Mouse (Mus musculus) A20 (cell line): ENCODE results near the gene Dnajc2.
"Not testable (repeated sequence)": the region's sequence is repeated elsewhere in the genome, so short reads cannot be mapped to it uniquely, and the experiment has no call there.

ENCODE experiments used
- DNase-seq: peaks from one replicate; pipeline ENCODE4 v3.0.0-alpha.2; 2011; ENCODE audit warnings: low read depth, low spot score

Gene Dnajc2

DNA sequence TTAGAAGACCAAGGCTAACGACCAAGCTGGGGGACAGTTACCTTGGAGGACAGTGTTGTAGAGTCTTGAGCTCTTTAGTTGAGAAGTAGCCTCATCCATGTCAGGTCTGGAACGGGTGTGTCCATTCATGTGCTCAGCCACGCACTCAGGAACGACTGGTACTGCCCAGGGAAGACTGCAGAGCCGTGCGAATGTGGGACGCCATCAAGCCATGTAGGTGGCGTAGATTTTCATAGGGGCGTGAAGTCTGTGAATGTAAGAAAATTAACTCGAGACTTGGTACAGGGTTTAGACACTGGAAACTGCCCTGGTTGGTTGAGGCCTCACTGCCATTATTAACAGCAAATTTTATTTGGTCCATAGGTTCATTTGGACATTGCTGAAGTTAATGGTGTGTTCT, 41.4 kb downstream of the Dnajc2 start:
- DNase-seq, result no peak

GRCm38 (mm10) chr5:21739881-21740280, 45.2 kb downstream of the Dnajc2 start:
- DNase-seq, result no peak

- no peak for DNase-seq
Measured at GRCm38 (mm10) chr5:21739120-21739519, 45.9 kb downstream of the Dnajc2 start.

DNA sequence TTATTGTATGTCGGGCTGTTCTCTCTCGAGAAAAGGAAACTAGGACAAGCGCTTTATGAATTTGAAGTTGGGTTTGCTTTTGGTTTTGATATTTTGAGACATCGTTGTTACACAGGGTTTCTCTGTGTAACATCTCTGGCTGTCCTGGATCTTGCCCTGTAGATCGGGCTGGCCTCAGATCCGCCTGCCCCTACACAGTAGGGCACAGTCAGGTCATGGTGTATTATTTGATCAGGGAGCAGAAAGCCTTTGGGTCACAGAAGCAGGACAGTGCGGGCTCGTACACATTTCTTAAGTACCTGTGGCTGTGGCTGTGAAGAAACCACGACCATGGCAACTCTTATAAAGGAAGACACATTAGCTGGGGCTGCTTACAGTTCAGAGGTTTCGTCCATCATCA, 47.4 kb downstream of the Dnajc2 start:
- DNase-seq, result no peak

GRCm38 (mm10) chr5:21736956-21737585, 48.0 kb downstream of the Dnajc2 start, which contains the start of gene Pmpcb:
Gene Pmpcb, plus strand, starts transcription at chr5:21737141.
- DNase-seq, result peak; percentile 90

DNA sequence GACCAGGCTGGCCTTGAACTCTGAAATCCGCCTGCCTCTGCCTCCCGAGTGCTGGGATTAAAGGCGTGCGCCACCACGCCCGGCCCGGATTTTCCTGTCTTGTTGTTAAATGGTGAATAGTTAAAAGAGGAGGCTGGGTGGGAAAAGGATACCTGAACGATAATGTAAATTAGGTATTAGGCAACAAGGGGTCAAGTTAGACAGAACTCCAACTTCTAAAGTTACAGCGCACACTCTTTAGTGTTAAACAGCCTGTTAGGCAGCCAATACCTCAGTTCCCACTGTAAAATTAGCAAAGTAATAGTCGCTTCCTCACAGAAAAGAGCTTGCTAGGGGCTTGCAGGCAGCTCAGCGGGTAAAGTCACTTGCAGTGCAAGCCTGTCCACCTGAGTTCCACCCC, 49.0 kb downstream of the Dnajc2 start:
- DNase-seq, result peak; percentile 13

- DNase-seq, result peak; percentile 86
Measured at GRCm38 (mm10) chr5:21735584-21735983, 49.5 kb downstream of the Dnajc2 start.

DNA sequence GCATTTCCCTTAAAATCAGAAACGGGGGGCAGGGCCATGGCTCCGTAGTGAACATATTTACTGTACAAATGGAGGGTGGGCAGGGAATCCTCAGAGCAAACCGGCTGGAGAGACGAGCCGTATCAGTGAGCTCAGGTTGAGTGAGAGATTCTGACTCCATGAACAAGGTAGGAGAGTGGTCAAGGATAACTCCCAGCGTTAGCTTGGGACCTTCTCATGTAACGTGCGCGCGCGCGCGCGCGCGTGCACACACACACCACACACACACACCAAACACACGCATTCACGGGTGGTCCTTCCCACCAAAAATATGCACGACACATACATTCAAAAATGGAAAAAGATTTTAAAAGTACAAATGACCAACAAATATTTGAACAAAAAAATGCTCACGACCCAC, 50.0 kb downstream of the Dnajc2 start:
- no peak for DNase-seq

DNA sequence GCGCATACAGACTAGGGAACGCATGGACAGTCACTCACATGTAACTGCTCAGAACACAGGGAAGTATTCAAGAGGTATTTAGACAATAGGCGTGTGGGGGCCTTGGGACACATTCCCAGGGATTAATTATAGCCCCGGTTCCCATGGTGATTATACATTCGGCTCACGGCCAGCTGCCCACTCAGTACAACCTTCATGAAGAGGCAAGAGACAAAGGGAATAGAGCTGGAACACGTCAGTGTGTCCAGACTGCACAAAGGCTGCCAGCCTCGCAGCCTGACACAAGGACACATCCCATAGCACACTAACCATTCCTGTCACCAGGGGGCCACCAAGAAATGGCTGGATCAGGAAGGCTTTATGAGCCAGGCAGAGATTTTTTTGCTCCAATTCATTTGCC, 52.1 kb downstream of the Dnajc2 start:
- DNase-seq, result no peak

GRCm38 (mm10) chr5:21732177-21732911, 52.7 kb downstream of the Dnajc2 start:
- no peak for DNase-seq

DNA sequence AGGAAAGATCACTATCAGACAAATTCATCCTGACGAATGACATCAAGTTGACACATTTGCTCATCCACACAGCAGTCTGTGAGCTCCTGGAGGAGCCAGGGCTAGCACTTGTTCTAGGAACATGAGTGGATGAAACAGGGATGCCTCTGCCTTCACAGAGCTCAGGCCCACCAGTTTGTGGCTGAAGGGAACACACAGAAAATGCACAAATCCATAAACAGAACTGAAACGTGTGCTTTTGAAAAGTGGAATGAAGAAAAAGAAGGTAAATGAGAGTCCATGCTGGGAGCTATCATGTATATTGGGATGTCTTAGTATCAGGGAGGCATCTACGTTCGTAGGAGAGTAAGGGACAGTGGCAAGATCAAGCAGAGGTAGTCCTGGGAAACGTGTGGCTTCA, 55.9 kb downstream of the Dnajc2 start:
- no peak for DNase-seq

GRCm38 (mm10) chr5:21724872-21725271, 60.2 kb downstream of the Dnajc2 start:
- no peak for DNase-seq

DNA sequence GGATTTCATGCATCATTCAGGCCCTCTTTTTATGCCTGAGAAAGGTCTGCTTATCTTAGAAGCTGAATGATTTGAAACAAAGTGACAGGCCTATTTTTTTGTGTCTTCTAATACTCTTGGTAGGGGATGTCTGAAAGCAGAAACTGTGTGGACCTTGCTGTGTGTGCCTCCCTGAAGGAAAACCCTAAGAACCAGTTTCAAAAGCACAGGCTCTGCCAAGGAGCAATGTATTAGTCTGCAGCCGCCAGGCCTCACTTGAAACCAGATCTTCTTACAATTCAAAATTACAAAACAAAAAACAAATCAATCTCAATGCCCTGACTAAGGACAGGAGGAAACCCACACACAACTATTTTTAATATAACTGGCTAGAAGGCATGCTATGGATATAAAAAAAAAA, 60.6 kb downstream of the Dnajc2 start:
- DNase-seq, result no peak

GRCm38 (mm10) chr5:21719209-21719608, 65.8 kb downstream of the Dnajc2 start:
- no peak for DNase-seq

- DNase-seq, result no peak
Measured at GRCm38 (mm10) chr5:21718546-21718945, 66.5 kb downstream of the Dnajc2 start.

GRCm38 (mm10) chr5:21717165-21717715, 67.8 kb downstream of the Dnajc2 start:
- DNase-seq, result no peak

DNA sequence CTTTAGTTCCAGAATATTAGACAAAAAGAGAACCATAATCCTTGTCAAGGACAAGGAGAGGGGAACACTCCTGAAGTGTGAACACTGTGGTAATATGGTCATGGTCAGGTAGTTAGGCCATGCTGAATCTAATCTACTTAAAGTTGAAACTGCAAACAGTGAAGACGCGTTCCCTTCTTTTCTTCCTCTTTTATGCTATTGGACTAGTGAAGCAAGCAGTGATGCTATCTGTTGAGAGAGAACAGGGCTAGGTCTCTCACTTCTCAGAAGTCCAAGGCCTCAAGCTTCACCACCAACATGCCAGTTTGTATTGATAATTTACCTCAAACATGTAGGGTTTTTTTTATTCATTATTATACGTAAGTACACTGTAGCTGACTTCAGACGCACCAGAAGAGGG, 70.6 kb downstream of the Dnajc2 start:
- peak; percentile 35 for DNase-seq

GRCm38 (mm10) chr5:21712127-21712715, 72.8 kb downstream of the Dnajc2 start:
- DNase-seq, result no peak

GRCm38 (mm10) chr5:21708011-21708410, 77.0 kb downstream of the Dnajc2 start:
- not testable (repeated sequence) for DNase-seq
